Mouse (Mus musculus) c-Kit-positive CD71-negative TER-119-negative erythroid progenitor cells, embryonic 14.5 days (primary cell): ENCODE measurements around the gene Tmem204.
A peak's percentile ranks its signal among the peaks of the same experiment; 100 is the strongest.

Experiments used
- DNase-seq: peaks from one replicate; pipeline ENCODE4 v3.0.0-alpha.2; 2013; ENCODE audit warnings: low read depth

The Tmem204 gene

GRCm38 (mm10) chr17:25014841-25015570 is 68.4 kb downstream of the Tmem204 start:
- peak; percentile 23 for DNase-seq

DNA sequence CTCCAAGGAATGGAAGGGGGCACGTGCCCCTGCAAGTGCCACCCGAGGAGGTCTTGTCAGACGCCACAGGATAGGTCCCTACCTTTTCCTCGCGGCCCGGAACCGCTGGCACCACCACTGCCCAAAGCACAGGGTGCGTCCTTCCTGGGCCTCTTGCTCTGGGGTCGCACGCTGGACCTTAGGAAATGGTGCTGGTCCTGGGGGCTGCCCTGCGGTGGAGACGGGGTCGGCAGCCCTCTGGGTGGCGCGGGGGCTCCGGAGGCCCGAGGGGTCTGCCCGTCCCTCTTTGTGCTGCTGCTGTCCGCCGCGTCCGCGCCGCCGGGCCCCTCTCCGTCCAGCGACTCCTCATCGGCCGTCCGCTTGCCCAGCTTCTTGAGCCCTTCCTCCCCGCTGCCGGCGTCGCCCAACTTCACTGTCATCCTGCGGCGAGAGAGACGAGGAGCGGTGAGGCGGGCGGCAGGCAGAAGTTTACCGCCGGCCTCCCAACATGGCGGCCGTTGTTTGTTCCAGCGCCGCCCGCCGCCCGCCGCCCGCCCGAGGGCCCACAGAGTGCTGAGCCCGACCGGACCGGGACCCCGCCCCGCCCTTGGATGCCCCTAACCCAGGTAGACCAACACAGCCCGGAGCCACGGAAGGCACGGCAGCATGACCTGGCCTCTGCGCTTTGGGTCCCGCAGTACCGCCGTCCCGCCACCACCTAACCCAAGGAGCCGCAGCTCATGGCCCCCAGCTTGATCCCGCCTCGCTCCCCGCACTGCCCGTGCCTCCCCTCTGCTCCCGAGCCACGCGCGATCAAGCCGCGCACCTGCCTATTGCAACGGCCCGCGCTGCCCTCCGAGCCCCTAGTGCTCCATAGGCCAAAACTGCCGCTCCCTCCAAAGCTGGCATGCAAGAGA is 69.5 kb downstream of the Tmem204 start:
- peak; percentile 14 for DNase-seq
